Mouse (Mus musculus): ENCODE results near the gene Rsl1d1. TPM values are rescaled to one million over a fixed set of nuclear protein-coding genes. Genes with fewer than 3 reads are reported as not detected.
A peak's percentile ranks its signal among the peaks of the same experiment; 100 is the strongest.

Gene Rsl1d1
- total and polyA plus RNA-seq, 3 experiments, result 44.2 to 269 (median 229) TPM

DNA sequence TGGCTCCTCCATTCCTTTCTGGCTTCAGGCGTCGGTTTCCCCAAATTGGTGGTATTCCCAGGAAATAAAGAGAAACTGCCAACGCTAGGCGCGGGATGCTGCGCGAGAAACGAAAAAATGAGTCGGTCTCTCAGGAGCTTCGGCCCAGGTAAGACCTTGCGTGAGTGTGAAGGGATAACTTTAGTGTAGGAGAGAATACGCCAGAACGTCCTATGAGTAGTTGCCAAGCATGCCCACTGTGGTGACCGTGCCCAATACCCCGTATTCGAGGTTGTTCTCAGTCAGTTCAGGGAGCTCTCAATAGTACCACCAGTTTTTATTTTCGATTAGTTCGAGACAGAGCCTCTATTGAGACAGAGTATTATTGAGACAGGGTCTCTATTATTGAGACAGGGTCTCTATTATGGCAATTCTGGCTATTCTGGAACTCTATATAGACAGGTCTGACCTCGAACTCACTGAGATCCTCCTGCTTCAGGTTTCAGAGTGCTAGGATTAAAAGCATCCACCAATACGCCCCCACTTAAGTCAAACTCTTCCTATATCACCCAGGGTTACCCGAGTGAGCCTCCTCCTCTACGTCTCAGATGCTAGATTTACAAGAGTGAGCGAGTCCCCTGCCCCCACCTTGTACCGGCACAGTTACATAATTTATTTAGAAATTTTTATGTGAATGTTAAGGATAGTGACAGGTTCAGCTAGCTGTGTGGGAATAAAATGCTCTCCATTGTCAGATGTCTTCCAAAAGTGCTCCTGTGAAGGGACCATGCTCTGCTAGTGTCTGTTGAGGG, 664 bp upstream of the Rsl1d1 start:
- Histone ChIP-seq H3K9me3 (replicated peaks) (no peaks in the 10 kb centered on the region), H3K4me1 (ENCODE audit: insufficient read depth, low read depth, low read length) (peaks cover 39% of the 10 kb centered on the region), H3K36me3 (replicated peaks) (peaks cover 63% of the 10 kb centered on the region), H3K4me3 (ENCODE audit: low read depth, low read length) (peak overlapping the region; percentile 97), H3K27me3 (ENCODE audit: insufficient read depth, low read length) (no peaks in the 10 kb centered on the region)
- TF ChIP-seq TAL1 (conservative IDR thresholded peaks at IDR 0.05; ENCODE audit: low read depth, low read length) (no peak), GATA2 (IDR thresholded peaks at IDR 0.05; ENCODE audit: borderline replicate concordance, low read depth, low read length) (no peak), POLR2AphosphoS5 (IDR thresholded peaks at IDR 0.05; ENCODE audit: insufficient replicate concordance, low read depth, low read length) (no peak), CTCF (IDR thresholded peaks at IDR 0.05; ENCODE audit: low read depth, low read length) (no peak), GATA1 (IDR thresholded peaks at IDR 0.05; ENCODE audit: borderline replicate concordance, low read length) (no peak)
- DNase-seq (ENCODE audit: low spot score) (peak; percentile 21), ATAC-seq (ENCODE audit: extremely low read depth, insufficient number of reproducible peaks, low FRiP score, poor library complexity, severe bottlenecking) (no peak)

DNA sequence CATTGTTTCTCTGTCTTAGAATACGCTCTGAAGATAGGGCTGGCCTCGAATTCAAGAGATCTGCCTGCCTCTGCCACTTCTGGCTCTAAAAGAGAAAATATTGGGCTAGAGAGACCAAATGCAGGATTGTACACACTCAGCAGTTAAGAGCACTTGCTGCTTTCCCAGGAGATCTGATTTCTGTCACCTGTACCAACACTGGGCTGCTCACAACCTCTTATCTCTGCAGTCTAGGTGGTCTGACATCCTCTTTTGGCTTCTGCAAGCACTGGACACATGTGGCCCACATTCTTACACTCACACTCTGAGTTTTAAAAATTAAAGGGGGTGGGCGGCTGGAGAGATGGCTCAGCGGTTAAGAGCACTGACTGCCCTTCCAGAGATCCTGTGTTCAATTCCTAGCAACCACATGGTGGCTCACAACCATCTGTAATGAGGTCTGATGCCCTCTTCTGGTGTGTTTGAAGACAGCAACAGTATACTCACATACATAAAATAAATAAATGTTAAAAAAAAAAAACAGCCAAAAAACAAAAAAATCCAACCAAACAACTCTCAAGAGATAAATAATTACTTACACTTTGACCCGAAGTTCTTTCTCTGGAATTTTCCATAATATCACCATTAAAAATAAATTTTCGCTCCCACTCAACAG, 1.3 kb downstream of the Rsl1d1 start:
- no peak for TF ChIP-seq POLR2AphosphoS5 (IDR thresholded peaks at IDR 0.05; ENCODE audit: insufficient replicate concordance, low read depth, low read length)
- TF ChIP-seq GATA2 (IDR thresholded peaks at IDR 0.05; ENCODE audit: borderline replicate concordance, low read depth, low read length), result no peak
- no peak for TF ChIP-seq CTCF (IDR thresholded peaks at IDR 0.05; ENCODE audit: low read depth, low read length)
- no peak for TF ChIP-seq GATA1 (IDR thresholded peaks at IDR 0.05; ENCODE audit: borderline replicate concordance, low read length)
- TF ChIP-seq TAL1 (conservative IDR thresholded peaks at IDR 0.05; ENCODE audit: low read depth, low read length), result no peak
- DNase-seq (ENCODE audit: low spot score) (no peak), ATAC-seq (ENCODE audit: extremely low read depth, insufficient number of reproducible peaks, low FRiP score, poor library complexity, severe bottlenecking) (no peak)
- H3K4me3 ChIP-seq (ENCODE audit: low read depth, low read length), result peak overlapping the region; percentile 97
- H3K4me1 ChIP-seq (ENCODE audit: insufficient read depth, low read depth, low read length), result peaks cover 55% of the 10 kb centered on the region
- H3K27me3 ChIP-seq (ENCODE audit: insufficient read depth, low read length), result no peaks in the 10 kb centered on the region
- no peaks in the 10 kb centered on the region for H3K9me3 ChIP-seq (replicated peaks)
- H3K36me3 ChIP-seq (replicated peaks), result peaks cover 64% of the 10 kb centered on the region

DNA sequence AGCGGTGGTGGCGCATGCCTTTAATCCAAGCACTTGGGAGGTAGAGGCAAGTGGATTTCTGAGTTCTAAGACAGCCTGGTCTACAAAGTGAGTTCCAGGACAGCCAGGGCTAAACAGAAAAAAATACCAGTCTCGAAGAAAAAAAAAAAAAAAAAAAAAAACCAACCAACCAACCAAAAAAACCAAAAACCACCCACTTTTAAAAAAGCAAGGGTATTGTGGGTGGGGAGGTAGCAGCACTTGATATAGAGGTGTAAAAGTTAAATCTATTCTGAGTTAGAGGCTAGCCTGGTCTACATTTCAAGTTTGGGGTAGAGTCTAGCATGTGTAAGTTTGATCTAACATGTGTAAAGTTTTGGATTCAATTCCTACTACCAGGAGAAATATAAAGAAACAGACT, 2.9 kb downstream of the Rsl1d1 start:
- Histone ChIP-seq H3K4me3 (ENCODE audit: low read depth, low read length) (no peak overlapping the region), H3K36me3 (replicated peaks) (peaks cover 69% of the 10 kb centered on the region), H3K9me3 (replicated peaks) (no peaks in the 10 kb centered on the region), H3K4me1 (ENCODE audit: insufficient read depth, low read depth, low read length) (peaks cover 56% of the 10 kb centered on the region), H3K27me3 (ENCODE audit: insufficient read depth, low read length) (no peaks in the 10 kb centered on the region)
- TF ChIP-seq GATA1 (IDR thresholded peaks at IDR 0.05; ENCODE audit: borderline replicate concordance, low read length), result no peak
- TF ChIP-seq CTCF (IDR thresholded peaks at IDR 0.05; ENCODE audit: low read depth, low read length), result no peak
- no peak for TF ChIP-seq TAL1 (conservative IDR thresholded peaks at IDR 0.05; ENCODE audit: low read depth, low read length)
- TF ChIP-seq GATA2 (IDR thresholded peaks at IDR 0.05; ENCODE audit: borderline replicate concordance, low read depth, low read length), result no peak
- ATAC-seq (ENCODE audit: extremely low read depth, insufficient number of reproducible peaks, low FRiP score, poor library complexity, severe bottlenecking), result no peak
- DNase-seq (ENCODE audit: low spot score), result no peak

DNA sequence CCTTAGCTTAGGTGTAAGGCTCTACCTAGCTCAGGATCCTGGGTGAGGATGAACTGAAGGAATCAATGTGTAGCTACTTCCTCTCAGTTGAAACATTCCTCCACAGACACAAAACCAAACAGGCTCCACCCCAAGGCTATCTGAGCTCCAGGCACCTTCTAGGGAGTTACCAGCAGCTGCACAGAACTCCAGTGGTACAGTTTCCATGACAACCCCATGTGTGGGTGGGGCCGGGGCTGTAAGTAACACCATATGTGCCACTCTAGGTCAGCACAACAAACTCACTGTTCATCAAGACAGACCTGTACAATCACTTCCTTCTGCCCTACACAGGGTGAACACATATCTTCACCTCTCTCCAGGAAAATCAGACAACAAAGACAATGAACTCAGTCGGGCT, 4.7 kb downstream of the Rsl1d1 start:
- Histone ChIP-seq H3K9me3 (replicated peaks) (no peaks in the 10 kb centered on the region), H3K27me3 (ENCODE audit: insufficient read depth, low read length) (no peaks in the 10 kb centered on the region), H3K36me3 (replicated peaks) (peaks cover 82% of the 10 kb centered on the region), H3K4me3 (ENCODE audit: low read depth, low read length) (no peak overlapping the region), H3K4me1 (ENCODE audit: insufficient read depth, low read depth, low read length) (peaks cover 42% of the 10 kb centered on the region)
- TF ChIP-seq GATA2 (IDR thresholded peaks at IDR 0.05; ENCODE audit: borderline replicate concordance, low read depth, low read length) (no peak), POLR2AphosphoS5 (IDR thresholded peaks at IDR 0.05; ENCODE audit: insufficient replicate concordance, low read depth, low read length) (no peak), GATA1 (IDR thresholded peaks at IDR 0.05; ENCODE audit: borderline replicate concordance, low read length) (no peak), TAL1 (conservative IDR thresholded peaks at IDR 0.05; ENCODE audit: low read depth, low read length) (no peak), CTCF (IDR thresholded peaks at IDR 0.05; ENCODE audit: low read depth, low read length) (no peak)
- DNase-seq (ENCODE audit: low spot score), result peak; percentile 27
- ATAC-seq (ENCODE audit: extremely low read depth, insufficient number of reproducible peaks, low FRiP score, poor library complexity, severe bottlenecking), result 0 out of 2 replicates have a peak, but pooled peaks have one; percentile 10

DNA sequence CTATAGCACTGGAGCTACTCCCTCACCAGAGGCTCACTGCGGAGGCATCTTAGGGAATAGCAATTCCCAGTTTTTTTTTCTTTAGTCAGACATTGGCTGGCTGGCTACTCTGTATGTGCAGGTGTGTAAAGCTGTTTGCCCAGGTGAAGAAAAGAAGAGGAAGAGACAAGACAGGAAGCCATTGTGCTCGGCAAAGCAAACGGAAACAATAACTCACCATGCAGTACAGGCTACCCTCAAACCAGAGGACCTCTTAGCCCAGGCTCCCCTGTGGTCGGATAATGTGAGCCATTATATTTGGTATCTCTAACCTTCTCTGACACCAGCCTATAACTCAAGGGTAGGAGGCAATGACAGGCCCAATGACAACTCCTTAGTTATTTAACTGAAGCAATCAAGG, 6.1 kb downstream of the Rsl1d1 start:
- no peak for ATAC-seq (ENCODE audit: extremely low read depth, insufficient number of reproducible peaks, low FRiP score, poor library complexity, severe bottlenecking)
- no peaks in the 10 kb centered on the region for H3K27me3 ChIP-seq (ENCODE audit: insufficient read depth, low read length)
- TF ChIP-seq GATA1 (IDR thresholded peaks at IDR 0.05; ENCODE audit: borderline replicate concordance, low read length) (no peak), GATA2 (IDR thresholded peaks at IDR 0.05; ENCODE audit: borderline replicate concordance, low read depth, low read length) (no peak), POLR2AphosphoS5 (IDR thresholded peaks at IDR 0.05; ENCODE audit: insufficient replicate concordance, low read depth, low read length) (no peak), CTCF (IDR thresholded peaks at IDR 0.05; ENCODE audit: low read depth, low read length) (no peak), TAL1 (conservative IDR thresholded peaks at IDR 0.05; ENCODE audit: low read depth, low read length) (no peak)
- H3K4me1 ChIP-seq (ENCODE audit: insufficient read depth, low read depth, low read length), result peaks cover 42% of the 10 kb centered on the region
- H3K36me3 ChIP-seq (replicated peaks), result peaks cover 96% of the 10 kb centered on the region
- H3K4me3 ChIP-seq (ENCODE audit: low read depth, low read length), result no peak overlapping the region
- no peak for DNase-seq (ENCODE audit: low spot score)
- H3K9me3 ChIP-seq (replicated peaks), result no peaks in the 10 kb centered on the region

DNA sequence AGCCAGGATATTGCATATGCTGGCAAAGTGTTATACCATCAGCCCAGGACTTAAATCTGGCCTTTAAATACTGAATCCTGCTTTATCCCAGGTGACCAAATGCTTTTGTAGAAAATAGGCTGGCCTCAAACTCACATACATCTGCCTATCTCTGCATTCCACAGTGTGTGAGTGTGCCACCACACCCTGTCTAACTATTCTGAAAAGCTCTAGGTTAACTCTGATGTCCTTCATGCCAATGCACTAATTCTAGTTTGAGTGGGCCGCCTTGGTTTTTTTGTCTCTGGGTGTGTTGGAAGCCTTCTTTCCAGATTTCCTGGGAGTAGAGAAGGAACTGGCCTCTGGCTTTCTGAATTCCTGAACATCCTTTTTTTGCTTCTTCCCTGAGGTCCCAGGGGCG, 9.9 kb downstream of the Rsl1d1 start:
- Histone ChIP-seq H3K9me3 (replicated peaks) (no peaks in the 10 kb centered on the region), H3K27me3 (ENCODE audit: insufficient read depth, low read length) (no peaks in the 10 kb centered on the region), H3K4me3 (ENCODE audit: low read depth, low read length) (no peak overlapping the region), H3K36me3 (replicated peaks) (peaks cover 77% of the 10 kb centered on the region), H3K4me1 (ENCODE audit: insufficient read depth, low read depth, low read length) (peaks cover 11% of the 10 kb centered on the region)
- no peak for ATAC-seq (ENCODE audit: extremely low read depth, insufficient number of reproducible peaks, low FRiP score, poor library complexity, severe bottlenecking)
- no peak for DNase-seq (ENCODE audit: low spot score)
- TF ChIP-seq CTCF (IDR thresholded peaks at IDR 0.05; ENCODE audit: low read depth, low read length) (no peak), GATA1 (IDR thresholded peaks at IDR 0.05; ENCODE audit: borderline replicate concordance, low read length) (no peak), TAL1 (conservative IDR thresholded peaks at IDR 0.05; ENCODE audit: low read depth, low read length) (no peak), POLR2AphosphoS5 (IDR thresholded peaks at IDR 0.05; ENCODE audit: insufficient replicate concordance, low read depth, low read length) (no peak), GATA2 (IDR thresholded peaks at IDR 0.05; ENCODE audit: borderline replicate concordance, low read depth, low read length) (no peak)

Measured in G1E (cell line).